Mouse (Mus musculus) erythroblast, embryonic 14.5 days (primary cell): ENCODE measurements around the gene Npw.

Experiments used
- GATA1 ChIP-seq: IDR thresholded peaks from 2 replicates; pipeline ENCODE4 v1.6.1; 2012; ENCODE audit warnings: low read length, inconsistent platforms, mixed read lengths
- TAL1 ChIP-seq: IDR thresholded peaks from 3 replicates; pipeline ENCODE4 v1.6.1; 2012; ENCODE audit warnings: low read length, inconsistent platforms, mixed read lengths

DNA sequence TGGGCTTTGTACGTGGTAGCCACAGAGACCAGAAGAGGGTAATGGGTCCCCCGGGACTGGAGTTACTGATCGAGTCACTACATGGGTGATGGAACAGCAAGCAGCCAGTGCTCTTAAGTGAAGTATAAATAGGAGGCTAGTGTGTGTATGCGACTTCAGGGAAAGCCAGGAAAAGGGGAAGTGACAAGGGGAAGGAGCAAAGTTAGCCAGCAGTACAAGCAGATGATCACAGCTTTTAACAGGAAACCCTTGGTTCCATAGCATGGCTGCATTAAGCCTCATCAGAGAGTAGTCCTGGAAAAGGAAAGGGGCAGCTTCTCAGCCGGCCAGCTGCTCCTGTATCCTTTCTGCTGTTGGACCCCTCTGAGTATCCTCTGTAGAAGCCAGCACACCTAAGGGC is 34.1 kb upstream of the Npw start:
- TF ChIP-seq TAL1 (no peak), GATA1 (no peak)
